In the genomic region with DNA sequence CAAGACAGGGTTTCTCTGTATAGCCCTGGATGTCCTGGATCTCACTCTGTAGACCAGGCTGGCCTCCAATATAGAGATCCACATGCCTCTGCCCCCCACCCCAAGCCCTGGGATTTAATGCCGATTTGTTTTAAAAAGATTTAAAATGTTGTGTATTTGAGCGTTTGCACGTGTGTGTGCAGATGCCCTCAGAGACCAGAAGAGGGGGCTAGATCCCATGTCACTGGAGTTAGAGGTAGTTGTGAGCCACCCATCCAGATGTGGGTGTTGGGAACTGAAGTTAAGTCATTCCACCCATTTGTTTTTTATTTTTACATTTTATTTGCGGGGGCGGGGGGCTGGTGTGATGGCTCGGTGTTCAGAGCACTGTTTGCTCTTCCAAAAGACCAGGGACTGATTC, we compare ENCODE assay signal across 33 mouse cellular contexts. TPM values are rescaled to one million over a fixed set of nuclear protein-coding genes. Genes with fewer than 3 reads are reported as not detected.
A peak's percentile ranks its signal among the peaks of the same experiment; 100 is the strongest.
DNase-seq lines count a peak whose midpoint lies in the region; ATAC-seq and TF ChIP-seq lines count a peak whose summit lies in the region.
"Had no signal": no experiment of that assay in that cellular context is flagged by ENCODE, and none has a peak within 500 bp of the region (broad histone marks: within the 10 kb centered on the region; RNA-seq: fewer than 3 reads in every experiment).

No protein-coding gene starts in this region.

- no peak for DNase-seq in forebrain, postnatal 0 days
- no peak for DNase-seq in forebrain, embryonic 10.5 days (ENCODE audit: extremely low spot score, low spot score)
- no peak for DNase-seq in liver, postnatal 0 days
- DNase-seq in liver, result no peak
- peak; percentile 6 for DNase-seq in thymus, postnatal 4 days
- DNase-seq in thymus, postnatal 0 days (ENCODE audit: low spot score), result no peak
- DNase-seq in stomach, postnatal 0 days (ENCODE audit: low spot score), result no peak
- no peak for DNase-seq in thymus, adult 2 months
- DNase-seq: B cell, adult 2 months; cerebellum, adult 18-20 months; cerebellum, postnatal 25 days; embryo, embryonic 11 days; gastrocnemius, postnatal 36 days; heart, adult 2 months; heart, postnatal 14 days; kidney, adult 18-20 months; lung, postnatal 14 days; right cerebral cortex, postnatal 25 days; spleen, adult 18-20 months; thymus, adult 18-20 months had no signal

- H3K9ac ChIP-seq in forebrain, postnatal 0 days, result no peak overlapping the region
- no peak overlapping the region for H3K9ac ChIP-seq in liver, postnatal 0 days (replicated peaks)
- no peak overlapping the region for H3K9ac ChIP-seq in stomach, postnatal 0 days (ENCODE audit: low read length)
- H3K9ac ChIP-seq: midbrain, embryonic 13.5 days; neural tube, embryonic 12.5 days had no signal

- no peaks in the 10 kb centered on the region for H3K27me3 ChIP-seq in forebrain, postnatal 0 days (ENCODE audit: insufficient read depth, low read length)
- no peaks in the 10 kb centered on the region for H3K27me3 ChIP-seq in forebrain, embryonic 10.5 days (ENCODE audit: poor library complexity, severe bottlenecking)
- H3K27me3 ChIP-seq in liver, postnatal 0 days (ENCODE audit: insufficient read depth, low read length), result peaks cover 32% of the 10 kb centered on the region
- no peaks in the 10 kb centered on the region for H3K27me3 ChIP-seq in stomach, postnatal 0 days (ENCODE audit: control insufficient read depth, insufficient read depth, low read length)
- peaks cover 11% of the 10 kb centered on the region; the same call in 1 of the 2 replicates for H3K27me3 ChIP-seq in thymus, adult 2 months (ENCODE audit: control insufficient read depth, insufficient read depth, low read length)
- H3K27me3 ChIP-seq: heart, embryonic 13.5 days; midbrain, embryonic 13.5 days; neural tube, embryonic 12.5 days had no signal

- TF ChIP-seq POLR2A in thymus, adult 2 months (IDR thresholded peaks at IDR 0.05; ENCODE audit: control insufficient read depth, extremely low read depth, insufficient read depth, low read length, poor library complexity), result no peak

- ATAC-seq in forebrain, postnatal 0 days, result no peak
- no peak for ATAC-seq in liver, postnatal 0 days
- no peak for ATAC-seq in stomach, postnatal 0 days (ENCODE audit: low FRiP score, low TSS enrichment)
- ATAC-seq: forebrain, embryonic 16.5 days; hindbrain, postnatal 0 days; liver, embryonic 12.5 days had no signal

- H3K9me3 ChIP-seq in forebrain, postnatal 0 days (ENCODE audit: low read length), result no peaks in the 10 kb centered on the region
- H3K9me3 ChIP-seq in forebrain, embryonic 10.5 days, result no peaks in the 10 kb centered on the region
- H3K9me3 ChIP-seq in liver, postnatal 0 days (ENCODE audit: low read length), result no peaks in the 10 kb centered on the region
- no peaks in the 10 kb centered on the region for H3K9me3 ChIP-seq in stomach, postnatal 0 days (ENCODE audit: control insufficient read depth, low read length)
- H3K9me3 ChIP-seq: heart, embryonic 13.5 days; liver, embryonic 12.5 days; midbrain, embryonic 13.5 days; neural tube, embryonic 12.5 days had no signal

- H3K36me3 ChIP-seq in forebrain, postnatal 0 days (ENCODE audit: insufficient read depth), result peaks cover 13% of the 10 kb centered on the region
- peaks cover 21% of the 10 kb centered on the region for H3K36me3 ChIP-seq in forebrain, embryonic 10.5 days (replicated peaks)
- peaks cover 10% of the 10 kb centered on the region; the same call in 1 of the 2 replicates for H3K36me3 ChIP-seq in liver, postnatal 0 days (replicated peaks; ENCODE audit: insufficient read depth, low read length)
- no peaks in the 10 kb centered on the region for H3K36me3 ChIP-seq in stomach, postnatal 0 days (ENCODE audit: control insufficient read depth, insufficient read depth, low read length)
- H3K36me3 ChIP-seq in thymus, adult 2 months (ENCODE audit: control insufficient read depth, insufficient read depth, low read length), result no peaks in the 10 kb centered on the region

- H3K4me1 ChIP-seq in forebrain, postnatal 0 days (ENCODE audit: insufficient read depth), result peaks cover 9% of the 10 kb centered on the region
- peaks cover 22% of the 10 kb centered on the region for H3K4me1 ChIP-seq in forebrain, embryonic 10.5 days
- peaks cover 26% of the 10 kb centered on the region for H3K4me1 ChIP-seq in liver, postnatal 0 days (ENCODE audit: insufficient read depth)
- no peaks in the 10 kb centered on the region; the same call in 1 of the 2 replicates for H3K4me1 ChIP-seq in stomach, postnatal 0 days (replicated peaks; ENCODE audit: control insufficient read depth, insufficient read depth)
- H3K4me1 ChIP-seq in thymus, adult 2 months (replicated peaks; ENCODE audit: control insufficient read depth, insufficient read depth, low read length), result peaks cover 24% of the 10 kb centered on the region

- TF ChIP-seq EP300 in liver, postnatal 0 days (IDR thresholded peaks at IDR 0.05; ENCODE audit: low read depth), result no peak
- no peak for TF ChIP-seq EP300 in stomach, postnatal 0 days (optimal IDR thresholded peaks at IDR 0.05)

- WGBS in forebrain, postnatal 0 days, result 94% methylated on average over 6 of the region's 6 CpGs
- WGBS in forebrain, embryonic 10.5 days, result 93% methylated on average over 6 of the region's 6 CpGs
- 92% methylated on average over 6 of the region's 6 CpGs for WGBS in liver, postnatal 0 days (ENCODE audit: insufficient replicate concordance)
- WGBS in stomach, postnatal 0 days, result 93% methylated on average over 6 of the region's 6 CpGs
- WGBS in thymus, adult 2 months, result 95% methylated on average over 6 of the region's 6 CpGs

- no peak overlapping the region for H3K4me2 ChIP-seq in forebrain, postnatal 0 days (ENCODE audit: low read depth)
- no peak overlapping the region for H3K4me2 ChIP-seq in liver, postnatal 0 days (ENCODE audit: low read depth, low read length)
- H3K4me2 ChIP-seq in stomach, postnatal 0 days (replicated peaks; ENCODE audit: low read depth), result no peak overlapping the region
- H3K4me2 ChIP-seq: neural tube, embryonic 12.5 days had no signal

- TF ChIP-seq CTCF in forebrain, postnatal 0 days (IDR thresholded peaks at IDR 0.05; ENCODE audit: low read depth), result peak; percentile 24; the same call in 1 of the 2 replicates
- TF ChIP-seq CTCF in liver, postnatal 0 days (IDR thresholded peaks at IDR 0.05; ENCODE audit: low read depth), result peak; percentile 43
- peak; percentile 49 for TF ChIP-seq CTCF in stomach, postnatal 0 days (IDR thresholded peaks at IDR 0.05; ENCODE audit: low read depth)
- TF ChIP-seq CTCF in thymus, adult 2 months (IDR thresholded peaks at IDR 0.05; ENCODE audit: borderline replicate concordance, control insufficient read depth, extremely low read depth, insufficient read depth, low read length, poor library complexity), result no peak

- H3K27ac ChIP-seq in forebrain, postnatal 0 days (ENCODE audit: low read depth, low read length), result no peak overlapping the region
- H3K27ac ChIP-seq in forebrain, embryonic 10.5 days, result no peak overlapping the region
- no peak overlapping the region for H3K27ac ChIP-seq in liver, postnatal 0 days (ENCODE audit: low read depth)
- no peak overlapping the region for H3K27ac ChIP-seq in stomach, postnatal 0 days (replicated peaks)
- H3K27ac ChIP-seq in thymus, adult 2 months (ENCODE audit: control insufficient read depth, insufficient read depth, low read length), result no peak overlapping the region
- H3K27ac ChIP-seq: heart, embryonic 13.5 days; hindbrain, postnatal 0 days; liver, embryonic 12.5 days; midbrain, embryonic 13.5 days; neural tube, embryonic 12.5 days had no signal

- no peak overlapping the region for H3K4me3 ChIP-seq in forebrain, postnatal 0 days (ENCODE audit: low read depth, low read length)
- no peak overlapping the region for H3K4me3 ChIP-seq in forebrain, embryonic 10.5 days
- H3K4me3 ChIP-seq in liver, postnatal 0 days (ENCODE audit: low read depth, low read length), result no peak overlapping the region
- H3K4me3 ChIP-seq in stomach, postnatal 0 days (ENCODE audit: low read depth, low read length), result no peak overlapping the region
- H3K4me3 ChIP-seq in thymus, adult 2 months (ENCODE audit: control insufficient read depth, insufficient read depth, low read length), result no peak overlapping the region
- H3K4me3 ChIP-seq: liver, embryonic 12.5 days; midbrain, embryonic 13.5 days; neural tube, embryonic 12.5 days had no signal

RNA-seq across cellular contexts. Expression of a gene that starts 1.5 kb away (rescaled TPM):
- total RNA-seq in forebrain, postnatal 0 days (2014; rRNA removed), result 96.5 and 122 TPM in 2 replicates
- 43.6 and 43.8 TPM in 2 replicates for polyA plus RNA-seq in forebrain, postnatal 0 days (2015; fragmentation: Nextera tagmentation; extraction: Ambion mirVana)
- polyA plus RNA-seq in forebrain, embryonic 10.5 days (2016; fragmentation: Nextera tagmentation; extraction: Ambion mirVana), result 14.4 and 16.3 TPM in 2 replicates
- 3.2 and 4.6 TPM in 2 replicates for polyA plus RNA-seq in liver, postnatal 0 days (2015; fragmentation: Nextera tagmentation; extraction: Ambion mirVana)
- 4.3 and 5.0 TPM in 2 replicates for polyA plus RNA-seq in thymus, postnatal 0 days (2015; fragmentation: Nextera tagmentation; extraction: Ambion mirVana)
- polyA plus RNA-seq in stomach, postnatal 0 days (2015; fragmentation: Nextera tagmentation; extraction: Ambion mirVana), result 4.5 and 7.0 TPM in 2 replicates
- 50.7 and 55.6 TPM in 2 replicates for polyA plus RNA-seq in thymus, adult 2 months (2012; rRNA removed)
- total RNA-seq: CH12.LX had no signal

RNA-seq across cellular contexts. Expression of a gene that starts 9.2 kb away (rescaled TPM):
- total RNA-seq in forebrain, postnatal 0 days (2014; rRNA removed), result 16.2 and 20.8 TPM in 2 replicates
- polyA plus RNA-seq in forebrain, postnatal 0 days (2015; fragmentation: Nextera tagmentation; extraction: Ambion mirVana), result 2.2 and 3.0 TPM in 2 replicates
- 8.3 and 9.1 TPM in 2 replicates for polyA plus RNA-seq in forebrain, embryonic 10.5 days (2016; fragmentation: Nextera tagmentation; extraction: Ambion mirVana)
- polyA plus RNA-seq in liver, postnatal 0 days (2015; fragmentation: Nextera tagmentation; extraction: Ambion mirVana), result 14.2 and 17.6 TPM in 2 replicates
- polyA plus RNA-seq in thymus, postnatal 0 days (2015; fragmentation: Nextera tagmentation; extraction: Ambion mirVana), result 2.8 and 3.7 TPM in 2 replicates
- 91.3 and 103 TPM in 2 replicates for polyA plus RNA-seq in stomach, postnatal 0 days (2015; fragmentation: Nextera tagmentation; extraction: Ambion mirVana)
- 108 and 154 TPM in 2 replicates for polyA plus RNA-seq in thymus, adult 2 months (2012; rRNA removed)

RNA-seq across cellular contexts. Expression of a gene that starts 19.9 kb away (rescaled TPM):
- total RNA-seq in forebrain, postnatal 0 days (2014; rRNA removed), result 3.0 and 4.1 TPM in 2 replicates
- 0.97 and 1.0 TPM in 2 replicates for polyA plus RNA-seq in forebrain, postnatal 0 days (2015; fragmentation: Nextera tagmentation; extraction: Ambion mirVana)
- 6.7 and 7.4 TPM in 2 replicates for polyA plus RNA-seq in forebrain, embryonic 10.5 days (2016; fragmentation: Nextera tagmentation; extraction: Ambion mirVana)
- polyA plus RNA-seq in liver, postnatal 0 days (2015; fragmentation: Nextera tagmentation; extraction: Ambion mirVana), result 0.78 and 0.82 TPM in 2 replicates
- 1.2 and 1.5 TPM in 2 replicates for polyA plus RNA-seq in thymus, postnatal 0 days (2015; fragmentation: Nextera tagmentation; extraction: Ambion mirVana)
- polyA plus RNA-seq in stomach, postnatal 0 days (2015; fragmentation: Nextera tagmentation; extraction: Ambion mirVana), result 6.1 and 7.7 TPM in 2 replicates
- 14.8 and 20.0 TPM in 2 replicates for polyA plus RNA-seq in thymus, adult 2 months (2012; rRNA removed)

RNA-seq across cellular contexts. Expression of a gene that starts 20.0 kb away (rescaled TPM):
- 0.19 and 0.23 TPM in 2 replicates for total RNA-seq in forebrain, postnatal 0 days (2014; rRNA removed)
- polyA plus RNA-seq in forebrain, postnatal 0 days (2015; fragmentation: Nextera tagmentation; extraction: Ambion mirVana), result 0.09 and 0.23 TPM in 2 replicates
- not detected in 2 replicates for polyA plus RNA-seq in forebrain, embryonic 10.5 days (2016; fragmentation: Nextera tagmentation; extraction: Ambion mirVana)
- not detected in 2 replicates for polyA plus RNA-seq in liver, postnatal 0 days (2015; fragmentation: Nextera tagmentation; extraction: Ambion mirVana)
- polyA plus RNA-seq in thymus, postnatal 0 days (2015; fragmentation: Nextera tagmentation; extraction: Ambion mirVana), result not detected in 2 replicates
- not detected in 2 replicates for polyA plus RNA-seq in stomach, postnatal 0 days (2015; fragmentation: Nextera tagmentation; extraction: Ambion mirVana)
- polyA plus RNA-seq in thymus, adult 2 months (2012; rRNA removed), result 0.05 and 0.18 TPM in 2 replicates
- total RNA-seq: gastrocnemius, postnatal 36 days; heart, adult 2 months; heart, postnatal 14 days; hindbrain, postnatal 0 days; megakaryocyte, adult 5-6 weeks had no signal
- polyA plus RNA-seq: embryonic facial prominence, embryonic 14.5 days; heart, embryonic 13.5 days; hindbrain, embryonic 11.5 days; kidney, embryonic 16.5 days; limb, embryonic 11.5 days; liver, embryonic 12.5 days; neural tube, embryonic 12.5 days; urinary bladder, adult 2 months had no signal

RNA-seq across cellular contexts. Expression of a gene that starts 43.7 kb away (rescaled TPM):
- 5.3 and 8.9 TPM in 2 replicates for total RNA-seq in forebrain, postnatal 0 days (2014; rRNA removed)
- polyA plus RNA-seq in forebrain, postnatal 0 days (2015; fragmentation: Nextera tagmentation; extraction: Ambion mirVana), result 8.3 and 10.6 TPM in 2 replicates
- 0.81 and 1.1 TPM in 2 replicates for polyA plus RNA-seq in forebrain, embryonic 10.5 days (2016; fragmentation: Nextera tagmentation; extraction: Ambion mirVana)
- 0.17 TPM in 1 of 2 replicates, not detected in the other for polyA plus RNA-seq in liver, postnatal 0 days (2015; fragmentation: Nextera tagmentation; extraction: Ambion mirVana)
- polyA plus RNA-seq in thymus, postnatal 0 days (2015; fragmentation: Nextera tagmentation; extraction: Ambion mirVana), result 0.70 and 0.72 TPM in 2 replicates
- polyA plus RNA-seq in stomach, postnatal 0 days (2015; fragmentation: Nextera tagmentation; extraction: Ambion mirVana), result 0.72 and 0.76 TPM in 2 replicates
- polyA plus RNA-seq in thymus, adult 2 months (2012; rRNA removed), result 0.24 and 0.31 TPM in 2 replicates
- total RNA-seq: CH12.LX; gastrocnemius, postnatal 36 days; heart, adult 2 months had no signal
- polyA plus RNA-seq: heart, adult 2 months had no signal
